Mouse (Mus musculus) limb, embryonic 12.5 days (tissue): Measurements from ENCODE around the gene Rgl1. TPM values are rescaled to one million over a fixed set of nuclear protein-coding genes. Genes with fewer than 3 reads are reported as not detected.
"Not testable (repeated sequence)": the region's sequence is repeated elsewhere in the genome, so short reads cannot be mapped to it uniquely, and the experiment has no call there.

Experiments
- ATAC-seq: fragments of 200-750 bp; cut with Nextera tagmentation; 2 replicates; pipeline ENCODE4 v1.8.0; 2017; ENCODE audit warnings: low read depth, moderate TSS enrichment; ENCODE audit not compliant: insufficient number of reproducible peaks, insufficient read depth, low FRiP score, low TSS enrichment
- H3K27ac ChIP-seq: fragments of 300-500 bp; sonication (generic); 2 replicates; pipeline ENCODE4 v1.5.1; 2016; ENCODE audit warnings: mild to moderate bottlenecking, moderate library complexity
- H3K27me3 ChIP-seq: fragments of 300-500 bp; sonication (generic); 2 replicates; pipeline ENCODE4 v1.6.1; 2016; ENCODE audit warnings: mild to moderate bottlenecking, moderate library complexity
- H3K36me3 ChIP-seq: fragments of 300-500 bp; sonication (generic); 2 replicates; pipeline ENCODE4 v1.6.1; 2016; ENCODE audit warnings: mild to moderate bottlenecking, moderate library complexity
- H3K4me1 ChIP-seq: fragments of 300-500 bp; sonication (generic); replicated peaks from 2 replicates; pipeline ENCODE4 v1.6.1; 2016
- H3K4me2 ChIP-seq: fragments of 300-500 bp; sonication (generic); 2 replicates; pipeline ENCODE4 v1.6.1; 2016; ENCODE audit warnings: mild to moderate bottlenecking, moderate library complexity
- H3K4me3 ChIP-seq: fragments of 300-500 bp; sonication (generic); replicated peaks from 2 replicates; pipeline ENCODE4 v1.5.1; 2016; ENCODE audit warnings: mild to moderate bottlenecking
- H3K9ac ChIP-seq: fragments of 300-500 bp; sonication (generic); replicated peaks from 2 replicates; pipeline ENCODE4 v1.6.1; 2016; ENCODE audit warnings: mild to moderate bottlenecking, moderate library complexity
- H3K9me3 ChIP-seq: fragments of 300-500 bp; sonication (generic); 2 replicates; pipeline ENCODE4 v1.6.1; 2016; ENCODE audit warnings: mild to moderate bottlenecking, moderate library complexity
- WGBS: fragments of 180-500 bp; shearing (Covaris S2); methylation state at CpG from one replicate; pipeline ENCODE4 v1.1.7; 2016; 5-methylcytosine and 5-hydroxymethylcytosine counted together
- polyA plus RNA-seq: library from polyadenylated mRNA; unstranded; fragments of >200 nt; fragmentation: Nextera tagmentation; extraction: Ambion mirVana; gene quantifications from 2 replicates; pipeline ENCODE4 v1.2.1, GENCODE M21; 2016

Gene Rgl1
- polyA plus RNA-seq, 1 experiment from 2014 or later: 24.5 TPM

GRCm38 (mm10) chr1:152779071-152779737 lies 13.1 kb upstream of the Rgl1 start:
- no peak for ATAC-seq
- Histone ChIP-seq H3K36me3 (peaks cover 23% of the 10 kb centered on the region), H3K4me2 (no peak overlapping the region), H3K27me3 (no peaks in the 10 kb centered on the region), H3K4me3 (no peak overlapping the region), H3K9me3 (no peaks in the 10 kb centered on the region), H3K4me1 (no peaks in the 10 kb centered on the region), H3K9ac (no peak overlapping the region), H3K27ac (no peak overlapping the region)
- 34% methylated on average over 10 of the region's 10 CpGs for WGBS

DNA sequence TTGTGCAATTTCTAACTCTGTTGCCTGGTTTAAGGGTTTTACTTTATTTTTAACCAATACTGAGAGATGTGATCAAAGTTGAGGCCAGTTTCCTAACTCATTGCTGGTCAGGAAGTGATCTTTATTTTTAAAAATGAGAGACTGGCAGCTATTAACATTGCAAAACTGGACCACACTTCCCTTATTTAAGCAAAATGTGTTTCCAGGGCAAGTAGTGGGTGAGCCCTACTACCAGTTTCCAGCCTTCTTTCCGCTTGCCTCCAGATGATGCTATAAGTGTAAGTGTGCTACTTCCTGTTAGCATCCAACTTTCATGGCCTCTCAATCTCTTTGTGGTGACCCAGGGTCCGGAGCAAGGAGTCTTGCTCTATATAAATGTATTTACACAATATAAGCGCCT lies 8.4 kb upstream of the Rgl1 start:
- not testable (repeated sequence) for ATAC-seq, H3K4me2 ChIP-seq, H3K27ac ChIP-seq, H3K9ac ChIP-seq, H3K4me1 ChIP-seq, H3K9me3 ChIP-seq, H3K4me3 ChIP-seq, H3K27me3 ChIP-seq
- 89% methylated on average over 3 of the region's 3 CpGs for WGBS
- peaks cover 63% of the 10 kb centered on the region for H3K36me3 ChIP-seq

DNA sequence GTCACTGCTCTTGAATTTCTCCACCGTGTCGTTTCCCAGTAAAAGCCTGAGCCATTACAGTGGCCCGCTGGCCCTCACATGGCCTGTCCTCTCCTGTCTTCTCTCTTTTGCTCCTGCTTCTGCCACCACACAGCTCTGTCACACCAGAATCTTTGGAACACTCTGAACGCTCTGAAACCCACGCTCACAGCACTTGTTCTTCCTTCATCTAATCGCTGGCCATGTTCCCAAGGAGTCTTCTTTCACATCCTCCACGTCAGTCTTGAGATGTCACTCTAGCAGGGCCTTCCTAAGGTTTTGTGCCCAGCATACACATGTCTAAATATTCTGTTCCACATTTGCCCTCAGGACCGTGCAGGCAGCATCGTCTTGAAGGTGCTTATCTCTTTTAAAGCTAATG lies 4.9 kb upstream of the Rgl1 start:
- WGBS: 83% methylated on average over 9 of the region's 9 CpGs
- no peak overlapping the region for H3K4me3 ChIP-seq
- no peaks in the 10 kb centered on the region for H3K9me3 ChIP-seq
- H3K27ac ChIP-seq: no peak overlapping the region
- no peak for ATAC-seq
- H3K27me3 ChIP-seq: no peaks in the 10 kb centered on the region
- H3K9ac ChIP-seq: no peak overlapping the region
- H3K4me2 ChIP-seq: no peak overlapping the region
- no peaks in the 10 kb centered on the region for H3K4me1 ChIP-seq
- peaks cover 56% of the 10 kb centered on the region for H3K36me3 ChIP-seq

- H3K27ac ChIP-seq: no peak overlapping the region
- H3K4me2 ChIP-seq: peak overlapping the region; percentile 96
- peak overlapping the region; percentile 96 for H3K4me3 ChIP-seq
- H3K27me3 ChIP-seq: peaks cover 4% of the 10 kb centered on the region; the same call in 1 of the 2 replicates
- 11% methylated on average over 5 of the region's 5 CpGs for WGBS
- peaks cover 10% of the 10 kb centered on the region for H3K4me1 ChIP-seq
- no peak overlapping the region for H3K9ac ChIP-seq
- H3K36me3 ChIP-seq: peaks cover 26% of the 10 kb centered on the region
- H3K9me3 ChIP-seq: no peaks in the 10 kb centered on the region
- peak; percentile 12; the same call in 1 of the 2 replicates for ATAC-seq
These were observed 1.8 kb upstream of the Rgl1 start for GRCm38 (mm10) chr1:152767749-152768488.

- WGBS: 2% methylated on average over 60 of the region's 60 CpGs
- peak overlapping the region; percentile 96 for H3K4me2 ChIP-seq
These were observed 925 bp upstream of the Rgl1 start for GRCm38 (mm10) chr1:152766804-152767748.

DNA sequence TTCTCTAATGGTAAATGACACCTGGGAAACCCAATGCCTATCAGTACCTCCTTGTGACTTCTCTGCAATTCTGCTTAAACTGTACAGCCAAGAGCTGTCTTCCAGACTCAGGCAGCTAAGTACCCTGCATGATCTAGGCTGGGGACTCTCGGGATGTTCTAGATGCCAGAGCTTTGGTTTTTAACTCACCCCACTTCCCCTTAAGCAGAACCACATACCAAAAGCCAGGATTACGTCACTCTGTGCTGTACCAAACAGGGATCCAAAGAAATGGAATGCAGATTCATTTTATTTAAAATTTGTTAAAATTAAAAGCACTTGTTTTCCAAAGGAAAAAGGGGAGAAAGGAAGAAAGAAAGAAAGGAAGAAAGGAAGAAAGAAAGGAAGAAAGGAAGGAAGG lies 4.4 kb downstream of the Rgl1 start:
- 75% methylated on average over 2 of the region's 2 CpGs for WGBS
- ATAC-seq: no peak
- Histone ChIP-seq H3K27ac (no peak overlapping the region), H3K4me1 (peaks cover 10% of the 10 kb centered on the region), H3K36me3 (no peaks in the 10 kb centered on the region), H3K27me3 (peaks cover 4% of the 10 kb centered on the region; the same call in 1 of the 2 replicates), H3K9me3 (no peaks in the 10 kb centered on the region), H3K4me3 (no peak overlapping the region), H3K4me2 (no peak overlapping the region), H3K9ac (no peak overlapping the region)

More at GRCm38 (mm10) chr1:152766804-152767748, 925 bp upstream of the Rgl1 start:
- Histone ChIP-seq H3K27ac (peak overlapping the region; percentile 78), H3K4me1 (peaks cover 10% of the 10 kb centered on the region), H3K4me3 (peak overlapping the region; percentile 96), H3K9ac (peak overlapping the region; percentile 92), H3K27me3 (peaks cover 4% of the 10 kb centered on the region; the same call in 1 of the 2 replicates), H3K9me3 (no peaks in the 10 kb centered on the region), H3K36me3 (peaks cover 18% of the 10 kb centered on the region)
- ATAC-seq: peak; percentile 56

- no peak within 1 kb of the TSS for H3K4me2 ChIP-seq
- no peak within 1 kb of the TSS for H3K9ac ChIP-seq
- H3K9me3 ChIP-seq: no peaks in the 10 kb centered on the region
- no peaks in the 10 kb centered on the region for H3K27me3 ChIP-seq
- no peaks in the 10 kb centered on the region for H3K36me3 ChIP-seq
- ATAC-seq: no peak
- H3K4me3 ChIP-seq: no peak within 1 kb of the TSS
- H3K4me1 ChIP-seq: no peaks in the 10 kb centered on the region
- WGBS: 74% methylated on average over 13 of the region's 13 CpGs
- H3K27ac ChIP-seq: no peak within 1 kb of the TSS
These were observed 15.7 kb downstream of the Rgl1 start, which contains the start of gene Apobec4 for GRCm38 (mm10) chr1:152750312-152750965. Gene Apobec4 (plus strand): TSS chr1:152750551.

DNA sequence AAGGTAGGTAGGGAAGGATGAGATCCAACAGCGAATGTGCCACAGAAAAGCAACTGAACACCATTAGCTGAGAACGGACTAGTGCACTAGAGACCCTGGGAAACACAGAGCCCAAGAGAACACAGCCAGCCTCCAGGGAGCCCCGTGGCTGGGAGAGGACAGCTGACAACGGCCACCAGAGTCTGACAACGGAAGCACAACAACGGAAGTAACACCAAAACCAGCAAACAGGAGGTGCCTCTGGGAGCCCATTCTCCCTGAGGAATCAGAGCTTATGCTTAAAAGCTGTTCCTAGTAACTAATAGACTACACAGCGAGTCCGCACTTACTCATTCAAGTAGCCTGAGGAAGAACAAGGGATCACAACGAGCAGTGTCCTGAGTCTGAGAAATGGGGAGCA lies 16.9 kb downstream of the Rgl1 start:
- Histone ChIP-seq H3K27me3 (no peaks in the 10 kb centered on the region), H3K4me1 (no peaks in the 10 kb centered on the region), H3K9me3 (no peaks in the 10 kb centered on the region), H3K9ac (no peak overlapping the region), H3K4me3 (no peak overlapping the region), H3K4me2 (no peak overlapping the region), H3K27ac (no peak overlapping the region), H3K36me3 (no peaks in the 10 kb centered on the region)
- ATAC-seq: no peak
- 71% methylated on average over 9 of the region's 9 CpGs for WGBS

DNA sequence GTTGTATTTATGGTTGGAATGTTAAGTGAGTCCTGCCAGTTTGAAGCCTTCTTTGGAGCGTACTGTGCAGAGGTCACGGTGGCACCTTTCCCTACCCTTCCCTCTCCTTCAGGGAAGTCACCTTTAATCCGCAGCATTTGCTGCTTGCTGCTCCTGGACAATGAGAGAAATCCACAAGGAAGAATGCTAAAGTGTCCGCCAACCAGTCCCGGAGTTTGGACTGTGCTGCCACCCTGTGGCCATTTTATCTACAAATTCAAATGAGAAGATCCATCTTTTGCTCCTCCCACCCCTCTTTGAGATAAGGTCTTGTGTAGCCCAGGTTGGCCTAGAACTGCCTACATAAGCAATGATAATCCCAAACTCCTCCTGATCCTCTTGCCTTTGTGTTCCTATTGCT lies 19.7 kb downstream of the Rgl1 start:
- no peaks in the 10 kb centered on the region for H3K36me3 ChIP-seq
- H3K4me1 ChIP-seq: 0 out of 2 replicates have a peak, but pooled peaks cover 4% of the 10 kb centered on the region
- no peaks in the 10 kb centered on the region for H3K9me3 ChIP-seq
- H3K27me3 ChIP-seq: no peaks in the 10 kb centered on the region
- H3K4me3 ChIP-seq: no peak overlapping the region
- H3K27ac ChIP-seq: no peak overlapping the region
- no peak overlapping the region for H3K9ac ChIP-seq
- WGBS: 11% methylated on average over 5 of the region's 5 CpGs
- H3K4me2 ChIP-seq: no peak overlapping the region
- no peak for ATAC-seq

GRCm38 (mm10) chr1:152743095-152743826 lies 22.9 kb downstream of the Rgl1 start:
- Histone ChIP-seq H3K4me1 (0 out of 2 replicates have a peak, but pooled peaks cover 4% of the 10 kb centered on the region), H3K9me3 (no peaks in the 10 kb centered on the region), H3K4me3 (no peak overlapping the region), H3K9ac (no peak overlapping the region), H3K27me3 (no peaks in the 10 kb centered on the region), H3K27ac (no peak overlapping the region), H3K4me2 (no peak overlapping the region), H3K36me3 (no peaks in the 10 kb centered on the region)
- no peak for ATAC-seq
- WGBS: 57% methylated on average over 15 of the region's 15 CpGs
